Mouse (Mus musculus): ENCODE measurements around the gene Wars.
"Not testable (repeated sequence)": the region's sequence is repeated elsewhere in the genome, so short reads cannot be mapped to it uniquely, and the experiment has no call there.

The Wars gene

GRCm38 (mm10) chr12:108850886-108851285 is 43.1 kb downstream of the Wars start:
- DNase-seq, result no peak

GRCm38 (mm10) chr12:108850129-108850528 is 43.8 kb downstream of the Wars start:
- no peak for DNase-seq

DNA sequence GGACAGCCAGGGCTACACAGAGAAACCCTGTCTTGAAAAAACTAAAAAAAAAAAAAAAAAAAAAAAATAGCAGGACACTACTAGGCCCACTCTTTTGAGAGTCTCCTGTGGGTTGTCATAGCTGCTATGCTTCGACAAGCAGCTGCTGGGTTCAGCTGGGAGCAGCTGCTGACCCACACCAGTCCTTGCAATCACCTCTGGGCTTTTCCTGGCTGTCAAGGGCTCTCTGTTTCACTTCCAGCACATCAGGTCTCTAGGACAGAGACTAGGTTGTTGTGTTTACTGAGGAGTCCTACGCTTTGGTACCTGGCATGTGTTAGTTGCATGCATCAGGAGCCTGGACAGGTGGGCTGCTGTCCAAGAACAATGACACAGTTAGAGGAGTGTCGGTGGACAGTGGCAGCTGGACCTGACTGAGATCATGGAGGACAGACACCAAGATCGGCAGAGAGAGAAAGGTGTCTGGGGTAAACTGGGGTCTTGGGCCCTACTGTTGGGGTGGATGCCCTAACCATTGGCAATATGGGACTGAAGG is 44.4 kb downstream of the Wars start:
- no peak for DNase-seq

DNA sequence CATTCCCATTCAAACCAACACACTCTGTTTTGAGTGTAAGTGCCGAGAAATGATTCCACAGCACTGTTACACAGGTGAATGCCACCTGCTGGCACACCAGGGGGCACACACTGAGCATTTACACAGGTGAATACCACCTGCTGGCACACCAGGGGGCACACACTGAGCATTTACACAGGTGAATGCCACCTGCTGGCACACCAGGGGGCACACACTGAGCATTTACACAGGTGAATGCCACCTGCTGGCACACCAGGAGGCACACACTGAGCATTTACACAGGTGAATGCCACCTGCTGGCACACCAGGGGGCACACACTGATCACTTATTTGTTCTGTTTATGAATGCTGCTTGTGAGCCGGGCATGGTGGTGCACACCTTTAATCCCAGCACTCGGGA is 45.9 kb downstream of the Wars start:
- DNase-seq, result not testable (repeated sequence)

GRCm38 (mm10) chr12:108842663-108843062 is 51.3 kb downstream of the Wars start:
- no peak for DNase-seq

DNA sequence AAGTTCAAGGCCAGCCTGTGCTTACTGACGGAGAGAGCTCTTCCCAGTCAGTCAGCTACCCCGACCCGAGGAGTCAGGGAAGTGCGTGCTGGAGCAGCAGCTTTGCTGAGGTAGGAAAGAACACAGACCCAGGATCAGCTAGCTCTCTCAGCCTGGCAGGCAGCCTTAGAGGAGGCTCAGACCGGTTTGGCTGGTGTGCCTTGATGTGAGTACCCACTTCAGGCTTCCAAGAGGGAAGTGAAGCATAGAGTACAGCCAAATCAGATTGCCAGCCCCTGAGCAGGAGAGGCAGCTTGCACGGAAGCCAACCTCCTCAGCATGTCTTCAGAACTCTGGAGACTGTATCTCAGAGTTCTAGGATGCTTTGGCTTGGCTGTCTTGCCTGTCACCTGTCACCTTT is 52.8 kb downstream of the Wars start:
- no peak for DNase-seq

DNA sequence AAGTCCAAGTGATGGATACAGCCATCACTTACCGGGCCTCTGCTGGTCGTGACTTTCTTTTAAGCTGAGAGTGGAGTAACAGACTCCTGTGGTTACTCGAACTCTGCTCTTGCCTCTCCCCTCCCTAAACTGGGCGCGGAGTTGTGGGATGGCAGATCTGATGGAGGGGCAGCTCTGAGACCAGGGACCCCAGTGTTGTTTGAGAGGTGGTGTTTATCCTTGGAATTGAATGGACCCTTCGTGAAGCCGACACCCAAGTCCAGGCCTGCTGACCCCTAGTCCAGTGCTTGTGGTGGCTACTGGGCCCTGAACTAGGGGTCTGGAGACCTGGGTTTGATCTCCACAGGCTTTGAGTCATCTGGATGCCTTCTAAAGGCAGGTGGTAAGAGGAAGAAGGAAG is 57.3 kb downstream of the Wars start:
- DNase-seq, result no peak

GRCm38 (mm10) chr12:108835840-108836409 is 58.0 kb downstream of the Wars start, which contains the start of the genes Slc25a29 and Slc25a47:
Gene Slc25a29, minus strand, starts transcription at chr12:108835883.
Gene Slc25a47, plus strand, starts transcription at chr12:108836046.
- peak; percentile 94 for DNase-seq

GRCm38 (mm10) chr12:108835208-108835839 is 58.6 kb downstream of the Wars start:
- no peak for DNase-seq

GRCm38 (mm10) chr12:108834786-108835185 is 59.2 kb downstream of the Wars start:
- DNase-seq, result no peak

DNA sequence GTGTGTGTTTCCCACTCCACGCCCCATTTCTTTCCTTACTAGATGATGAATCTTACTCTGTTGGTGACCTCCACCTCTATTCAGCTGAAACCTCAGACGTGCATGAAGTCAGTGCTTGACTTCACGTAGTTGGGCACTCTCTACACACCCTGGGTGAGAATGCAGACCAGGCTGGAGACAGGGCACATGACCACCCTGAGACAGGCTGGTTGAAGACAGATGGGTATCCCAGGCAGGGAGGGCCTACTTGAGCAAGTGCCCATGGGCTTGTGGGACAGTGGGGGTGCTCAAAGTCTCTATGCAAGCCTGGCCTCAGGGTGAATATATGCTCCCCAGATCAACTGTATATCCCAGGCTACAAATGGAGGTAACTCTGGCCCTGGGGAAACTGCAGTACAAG is 59.6 kb downstream of the Wars start:
- no peak for DNase-seq

DNA sequence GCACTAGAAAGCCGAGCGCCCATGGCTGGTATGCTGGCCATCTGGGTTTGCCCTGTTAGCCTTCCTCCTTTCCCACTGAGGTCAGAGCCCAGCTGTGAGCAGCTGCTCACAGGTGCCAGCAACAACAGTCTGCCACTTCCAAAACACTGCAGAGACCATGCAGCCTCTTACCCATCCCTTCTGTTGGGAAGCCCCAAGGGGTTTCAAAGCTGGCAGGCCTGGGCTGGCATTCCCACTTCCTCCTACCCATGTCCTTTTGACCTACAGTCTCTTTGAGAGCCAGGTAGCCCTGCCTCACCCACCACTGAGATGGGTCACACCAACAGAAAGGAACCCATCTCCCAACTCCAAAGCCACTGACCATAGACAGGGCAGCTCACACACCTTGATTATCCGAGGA is 60.6 kb downstream of the Wars start:
- DNase-seq, result no peak

DNA sequence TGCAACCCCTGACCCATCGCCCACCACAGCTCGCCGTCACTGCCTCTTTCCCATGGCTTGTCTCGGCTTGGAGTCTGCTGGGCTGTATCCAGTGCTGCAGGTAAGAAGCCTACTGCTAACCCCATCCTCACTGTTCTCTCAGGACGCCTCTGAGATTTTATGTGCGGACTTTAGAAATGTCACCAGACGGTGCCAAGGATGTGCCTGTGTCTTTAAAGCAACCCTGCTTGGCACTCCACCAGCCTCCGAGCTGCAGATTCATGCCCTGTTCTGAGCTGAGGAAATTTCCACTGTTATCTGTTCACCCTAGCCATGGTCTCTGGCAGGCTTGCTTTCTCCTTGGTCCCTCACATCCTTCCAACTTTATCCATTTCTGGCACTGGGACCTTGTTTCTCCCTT is 61.1 kb downstream of the Wars start:
- no peak for DNase-seq

- no peak for DNase-seq
These were observed 61.9 kb downstream of the Wars start for GRCm38 (mm10) chr12:108831966-108832643.

GRCm38 (mm10) chr12:108830358-108830757 is 63.6 kb downstream of the Wars start:
- no peak for DNase-seq

GRCm38 (mm10) chr12:108829636-108830035 is 64.3 kb downstream of the Wars start:
- DNase-seq, result no peak

DNA sequence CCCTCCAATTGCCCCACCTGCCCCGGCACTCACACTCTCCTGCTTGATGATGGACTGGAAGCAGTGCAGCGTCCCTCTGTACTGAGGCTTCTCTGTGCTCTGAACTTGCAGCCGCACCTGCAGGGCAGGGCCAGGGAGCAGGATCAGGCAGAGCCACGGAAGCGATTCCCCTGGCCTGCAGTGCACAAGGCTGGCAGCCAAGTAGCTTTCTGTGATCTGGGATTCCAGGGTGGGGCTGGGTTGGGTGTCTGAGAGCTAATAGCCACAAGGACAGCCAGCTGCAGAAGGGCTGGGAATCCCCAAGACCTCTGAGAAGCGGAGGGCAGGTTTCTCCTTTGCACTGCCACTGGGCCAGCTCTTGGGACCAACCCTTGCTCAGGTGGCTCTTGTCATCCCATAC is 66.3 kb downstream of the Wars start:
- no peak for DNase-seq

DNA sequence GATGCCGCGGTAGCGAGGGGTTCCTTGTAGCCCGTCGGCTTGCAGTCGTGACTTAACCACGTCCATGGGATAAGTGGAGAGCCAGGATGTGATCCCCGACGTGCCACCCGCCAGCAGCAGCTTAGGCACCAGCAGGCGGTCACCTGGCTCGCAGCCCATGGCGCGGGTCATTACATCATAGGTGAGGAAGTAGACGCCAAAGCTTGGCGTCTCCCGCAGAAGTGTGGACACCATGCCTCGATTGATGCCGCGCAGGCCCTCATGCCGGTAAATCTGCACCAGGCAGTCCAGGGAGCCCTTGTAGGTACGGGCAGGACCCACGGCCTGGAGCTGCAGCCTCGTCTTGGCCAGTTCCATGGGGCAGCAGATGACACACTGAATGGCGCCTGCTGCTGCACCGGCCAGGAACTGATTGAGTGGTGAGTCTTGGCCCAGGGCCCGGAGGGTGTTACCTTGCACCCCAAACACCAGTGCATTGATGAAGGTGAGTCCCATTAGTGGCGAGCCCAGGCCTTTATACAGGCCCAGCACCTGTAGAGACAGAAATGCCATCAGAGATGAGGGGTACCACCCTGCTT is 66.9 kb downstream of the Wars start:
- no peak for DNase-seq

DNA sequence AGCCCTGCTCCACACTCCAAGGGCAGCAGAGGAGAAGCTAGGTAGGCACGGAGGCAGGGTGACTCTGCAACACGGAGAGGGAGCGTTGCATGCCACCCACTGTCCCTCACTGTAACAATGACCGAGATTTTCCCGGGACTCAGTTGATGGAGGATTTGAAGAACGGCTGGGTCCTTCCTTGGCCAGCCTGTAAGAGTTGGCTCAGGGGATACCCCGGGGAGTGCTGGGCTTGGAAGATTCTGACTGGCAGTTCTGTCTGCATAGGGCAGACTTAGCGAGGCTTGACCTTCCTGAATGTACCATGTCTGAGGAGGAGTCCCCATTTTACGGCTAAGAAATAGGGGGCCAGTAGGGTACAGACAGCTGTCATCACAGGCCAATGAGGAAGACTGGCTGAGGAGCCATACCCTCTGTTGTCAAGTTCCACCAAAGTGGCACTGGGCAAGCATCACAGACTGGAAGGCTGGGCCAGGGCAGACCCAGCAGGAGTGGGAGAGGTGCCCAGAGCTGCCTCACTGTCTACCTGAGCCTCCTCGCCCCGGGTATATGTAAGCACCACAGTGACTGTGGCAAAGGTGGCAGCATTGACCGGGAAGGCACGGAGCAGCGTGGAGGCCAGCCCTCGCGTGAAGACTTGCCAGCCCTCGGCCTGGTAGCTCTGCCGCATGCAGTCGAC is 67.6 kb downstream of the Wars start:
- no peak for DNase-seq

GRCm38 (mm10) chr12:108825561-108826224 is 68.3 kb downstream of the Wars start:
- DNase-seq, result no peak

- no peak for DNase-seq
These were observed 69.6 kb downstream of the Wars start for GRCm38 (mm10) chr12:108824225-108824874.

GRCm38 (mm10) chr12:108823036-108823435 is 70.9 kb downstream of the Wars start:
- DNase-seq, result no peak
